Mouse (Mus musculus) bone marrow, adult 2 months (tissue): ENCODE measurements around the gene March10. TPM values are rescaled to one million over a fixed set of nuclear protein-coding genes. Genes with fewer than 3 reads are reported as not detected.

Source experiments
- H3K27ac ChIP-seq: fragments of 200-500 bp; 2 replicates; pipeline ENCODE4 v1.5.1; 2012; ENCODE audit warnings: low read depth, mild to moderate bottlenecking, control low read depth, inconsistent platforms, low read length; ENCODE audit not compliant: control insufficient read depth, poor library complexity, insufficient read depth
- H3K4me1 ChIP-seq: fragments of 200-500 bp; 2 replicates; pipeline ENCODE4 v1.6.1; 2011; ENCODE audit warnings: low read length; ENCODE audit not compliant: control insufficient read depth, insufficient read depth
- H3K4me3 ChIP-seq: fragments of 200-500 bp; replicated peaks from 2 replicates; pipeline ENCODE3; 2011; ENCODE audit warnings: mild to moderate bottlenecking, low read depth, low read length, control low read depth; ENCODE audit not compliant: control insufficient read depth
- CTCF ChIP-seq: fragments of 200-500 bp; IDR thresholded peaks from 2 replicates; pipeline ENCODE4 v1.5.1; 2011; ENCODE audit warnings: low read length, control low read depth; ENCODE audit not compliant: control insufficient read depth, insufficient read depth
- POLR2A ChIP-seq: fragments of 200-500 bp; IDR thresholded peaks from 2 replicates; pipeline ENCODE4 v1.6.1; 2011; ENCODE audit warnings: low read depth, mild to moderate bottlenecking, control low read depth, low read length, borderline replicate concordance; ENCODE audit not compliant: control insufficient read depth
- WGBS: fragments of 180-500 bp; shearing (Covaris S2); methylation state at CpG from one replicate; pipeline ENCODE4 v1.1.7; 2018; 5-methylcytosine and 5-hydroxymethylcytosine counted together
- polyA plus RNA-seq: library from polyadenylated mRNA; stranded (reverse); fragments of >200 nt; gene quantifications from 2 replicates; pipeline ENCODE4 v1.2.4, GENCODE M21; 2011; ENCODE audit warnings: low replicate concordance; ENCODE audit not compliant: missing spikeins, insufficient read depth, insufficient read length

The March10 gene
- polyA plus RNA-seq, 1 experiment = not detected

DNA sequence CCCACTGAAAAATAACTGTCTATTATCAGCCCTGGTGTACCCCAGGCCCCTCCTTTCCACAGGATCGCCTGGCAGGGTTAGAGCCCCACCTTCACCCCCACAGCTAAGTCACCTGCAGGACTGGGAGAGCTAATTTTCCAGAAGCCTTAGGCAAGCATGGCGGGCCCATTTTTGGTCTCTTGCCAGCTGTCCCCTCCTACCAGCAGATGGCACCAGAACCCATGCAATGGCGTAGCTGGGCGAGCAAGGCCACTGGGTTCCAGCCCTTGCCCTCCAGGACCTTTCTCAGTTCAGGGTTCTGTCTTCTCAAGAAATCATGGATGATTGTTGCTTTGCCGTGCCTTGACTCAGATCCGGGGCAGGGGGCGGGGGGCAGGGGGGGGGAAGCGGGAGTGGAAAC, 124.1 kb downstream of the March10 start:
- TF ChIP-seq POLR2A = no peak
- peak; percentile 61 for TF ChIP-seq CTCF
- H3K4me3 ChIP-seq = no peak overlapping the region
- H3K4me1 ChIP-seq = no peaks in the 10 kb centered on the region
- 56% methylated on average over 8 of the region's 8 CpGs for WGBS
- H3K27ac ChIP-seq = no peak overlapping the region

DNA sequence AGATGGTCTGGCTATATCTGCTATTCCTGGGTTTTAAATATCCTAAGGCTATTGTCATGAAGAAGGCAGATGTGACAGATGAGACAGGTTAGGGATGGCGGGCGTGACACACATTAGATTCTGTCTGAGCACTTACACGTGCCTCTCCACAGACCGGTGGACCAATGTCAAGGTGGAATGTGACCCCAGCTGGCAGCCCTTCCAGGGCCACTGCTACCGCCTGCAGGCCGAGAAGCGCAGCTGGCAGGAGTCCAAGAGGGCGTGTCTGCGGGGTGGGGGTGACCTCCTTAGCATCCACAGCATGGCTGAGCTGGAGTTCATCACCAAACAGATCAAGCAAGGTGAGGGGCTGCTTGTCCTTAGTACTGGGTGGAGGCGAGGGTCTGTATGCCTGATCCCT, 124.8 kb downstream of the March10 start:
- H3K27ac ChIP-seq = no peak overlapping the region
- no peak overlapping the region for H3K4me3 ChIP-seq
- 60% methylated on average over 10 of the region's 10 CpGs for WGBS
- no peaks in the 10 kb centered on the region for H3K4me1 ChIP-seq
- no peak for TF ChIP-seq POLR2A
- TF ChIP-seq CTCF = no peak

DNA sequence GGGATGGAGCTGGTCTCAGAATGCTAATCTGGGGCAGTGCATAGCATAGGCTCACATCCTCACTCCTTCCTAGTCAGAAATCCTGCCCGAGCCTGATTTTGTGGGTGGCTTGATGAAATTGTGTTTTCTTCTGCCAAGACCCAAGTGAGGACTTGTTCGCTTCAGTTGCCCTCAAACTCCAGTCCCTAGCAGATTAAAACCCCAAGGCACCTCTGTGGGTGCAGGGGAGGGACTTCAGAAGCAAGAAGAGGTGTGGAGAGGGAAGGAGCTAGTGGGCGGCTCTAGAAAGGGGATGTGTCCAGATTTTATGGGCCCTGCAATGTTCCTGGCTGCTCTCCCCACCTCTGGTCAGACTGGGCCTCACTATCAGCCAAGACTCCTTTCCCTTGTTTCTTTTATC, 125.4 kb downstream of the March10 start:
- Histone ChIP-seq H3K4me3 (no peak overlapping the region), H3K4me1 (no peaks in the 10 kb centered on the region), H3K27ac (no peak overlapping the region)
- TF ChIP-seq POLR2A = no peak
- TF ChIP-seq CTCF = no peak
- WGBS = 70% methylated on average over 3 of the region's 3 CpGs

DNA sequence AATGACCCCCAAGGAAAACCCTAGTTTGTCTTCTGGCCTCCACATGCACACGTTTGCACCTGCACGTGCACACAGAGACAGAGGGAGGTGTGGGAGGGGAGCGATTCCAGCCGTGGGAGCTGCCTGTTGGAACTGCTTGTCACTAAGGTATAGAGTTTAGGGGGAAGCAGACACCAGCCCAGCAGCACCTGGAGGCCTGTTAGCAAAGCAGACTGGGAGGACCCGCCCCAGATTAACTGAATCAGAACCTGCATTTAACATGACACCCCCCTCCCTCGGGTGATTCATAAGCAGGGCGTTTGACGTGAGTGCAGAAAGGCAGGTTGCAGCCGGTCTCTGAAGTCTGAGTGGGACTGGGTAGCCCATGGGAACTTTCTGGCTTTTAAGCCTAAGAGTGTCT, 126.6 kb downstream of the March10 start:
- TF ChIP-seq POLR2A (no peak), CTCF (no peak)
- H3K4me3 ChIP-seq = no peak overlapping the region
- 77% methylated on average over 9 of the region's 9 CpGs for WGBS
- no peaks in the 10 kb centered on the region; the same call in 1 of the 2 replicates for H3K4me1 ChIP-seq
- H3K27ac ChIP-seq = no peak overlapping the region

DNA sequence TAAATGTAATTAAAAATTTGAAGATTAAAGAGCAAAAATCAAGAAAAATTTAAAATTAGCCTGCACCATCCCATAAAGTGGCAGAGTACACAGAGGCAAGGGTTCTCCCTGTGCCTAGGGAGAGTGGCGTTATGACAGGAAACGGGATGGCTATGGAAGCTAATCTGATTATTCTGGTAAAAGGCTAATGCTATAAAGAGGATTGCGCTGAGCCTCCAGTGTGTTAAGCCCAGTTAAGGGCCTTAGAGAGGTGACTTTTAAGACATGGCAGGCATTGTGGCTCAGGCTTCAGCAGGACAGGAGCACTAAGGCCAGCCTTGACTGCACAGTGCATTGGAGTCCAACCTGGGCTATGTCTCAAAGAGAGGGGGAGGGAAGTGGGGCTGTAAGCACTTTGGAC, 129.4 kb downstream of the March10 start:
- H3K27ac ChIP-seq = no peak overlapping the region
- no peaks in the 10 kb centered on the region; the same call in 1 of the 2 replicates for H3K4me1 ChIP-seq
- H3K4me3 ChIP-seq = no peak overlapping the region
- TF ChIP-seq POLR2A (no peak), CTCF (no peak)
- 86% methylated on average over 3 of the region's 3 CpGs for whole genome bisulfite sequencing

DNA sequence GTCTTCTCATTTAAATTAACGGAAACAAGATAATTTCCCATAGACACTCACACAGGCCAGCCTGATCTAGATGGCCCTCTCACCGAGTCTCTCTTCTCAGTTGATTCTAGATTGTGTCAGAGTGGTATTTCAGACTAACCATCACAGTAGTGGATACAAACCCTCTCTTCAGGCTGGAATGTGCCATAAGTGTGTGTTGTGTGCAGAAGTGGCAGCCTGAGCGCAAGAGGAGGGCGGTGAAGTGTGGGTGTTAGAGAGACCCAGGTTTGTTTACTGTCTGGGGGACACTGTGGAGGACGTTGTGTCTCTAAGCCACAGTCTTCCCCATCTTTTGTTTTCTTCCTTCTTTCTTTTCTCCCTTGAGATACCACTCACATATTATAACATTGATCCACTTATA, 133.0 kb downstream of the March10 start:
- H3K4me1 ChIP-seq = no peaks in the 10 kb centered on the region; the same call in 1 of the 2 replicates
- H3K27ac ChIP-seq = no peak overlapping the region
- H3K4me3 ChIP-seq = no peak overlapping the region
- WGBS = 76% methylated on average over 5 of the region's 5 CpGs
- TF ChIP-seq CTCF = no peak
- TF ChIP-seq POLR2A = no peak

DNA sequence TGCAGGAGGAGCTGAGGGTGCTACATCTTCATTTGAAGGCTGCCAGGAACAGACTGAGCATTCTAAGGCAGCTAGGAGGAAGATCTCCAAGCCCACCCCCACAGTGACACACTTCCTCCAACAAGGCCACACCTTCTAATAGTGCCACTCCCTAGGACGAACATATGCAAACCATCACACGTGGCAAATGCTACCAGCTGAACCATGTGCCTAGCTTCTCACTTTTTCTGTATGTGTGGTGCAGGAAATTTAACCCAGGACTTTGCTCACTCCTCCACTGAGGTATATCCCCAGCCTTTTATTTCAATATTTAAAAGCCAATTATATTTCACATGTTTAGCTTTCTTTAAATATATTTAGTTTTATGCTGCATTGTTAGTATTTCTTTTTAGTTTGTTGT, 135.4 kb downstream of the March10 start:
- no peak for TF ChIP-seq CTCF
- TF ChIP-seq POLR2A = no peak
- 17% methylated on average over 2 of the region's 2 CpGs for WGBS
- no peak overlapping the region for H3K27ac ChIP-seq
- H3K4me1 ChIP-seq = no peaks in the 10 kb centered on the region; the same call in 1 of the 2 replicates
- no peak overlapping the region for H3K4me3 ChIP-seq

DNA sequence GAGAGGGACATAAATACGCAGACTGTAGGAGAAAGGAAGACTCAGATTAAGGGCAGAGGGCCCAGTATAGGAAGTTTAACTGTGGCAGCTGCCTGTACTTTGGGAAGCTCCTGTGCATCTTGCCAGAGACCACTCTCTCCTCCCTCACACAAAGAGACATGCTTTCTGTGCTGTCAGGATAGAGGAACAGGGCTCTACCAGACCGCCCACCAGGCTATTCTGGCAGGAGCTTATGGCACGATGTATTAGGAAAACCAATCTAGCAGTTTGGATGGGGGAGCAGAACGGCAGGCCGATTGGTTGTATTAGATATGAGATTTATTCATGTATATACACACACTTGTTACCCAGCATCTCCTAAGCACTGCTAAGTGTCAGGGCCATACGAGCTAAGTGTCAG, 138.8 kb downstream of the March10 start:
- 89% methylated on average over 6 of the region's 6 CpGs for WGBS
- Histone ChIP-seq H3K27ac (no peak overlapping the region), H3K4me3 (no peak overlapping the region), H3K4me1 (no peaks in the 10 kb centered on the region)
- no peak for TF ChIP-seq POLR2A
- TF ChIP-seq CTCF = no peak

DNA sequence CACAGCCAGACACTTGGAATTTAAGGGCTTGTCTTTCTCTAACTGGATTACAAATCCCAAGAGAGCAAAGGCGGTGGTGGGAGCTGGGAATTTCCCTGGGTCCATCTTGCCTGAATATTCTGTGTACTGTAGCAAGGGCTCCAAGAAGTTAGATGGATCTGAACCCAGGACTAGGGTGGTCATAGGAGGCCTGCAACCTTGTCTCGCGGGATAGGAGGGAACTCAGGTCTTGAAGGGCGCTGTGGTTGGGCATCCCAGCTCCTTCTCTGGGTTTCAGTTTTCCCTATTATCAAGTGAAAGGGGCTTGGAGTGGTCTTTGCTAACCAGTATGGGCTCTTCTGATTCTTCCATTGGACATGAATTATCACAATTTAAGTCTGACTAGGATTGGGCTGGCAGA, 140.4 kb downstream of the March10 start:
- Histone ChIP-seq H3K27ac (no peak overlapping the region), H3K4me1 (no peaks in the 10 kb centered on the region), H3K4me3 (no peak overlapping the region)
- WGBS = 87% methylated on average over 4 of the region's 4 CpGs
- TF ChIP-seq CTCF (no peak), POLR2A (no peak)
